Mouse (Mus musculus) heart, postnatal 36 days (tissue): ENCODE results near the gene Papln. TPM values are rescaled to one million over a fixed set of nuclear protein-coding genes. Genes with fewer than 3 reads are reported as not detected.

ENCODE experiments used
- DNase-seq, 2 experiments: peaks; one replicate each; pipeline ENCODE4 v3.0.0; 2021 to 2022
- intact Hi-C: fragments of 180-260 bp; cut with DNase I; formaldehyde crosslinking; loops from one replicate; pipeline ENCODE4 v1.15.1; 2025
- total RNA-seq, 2 experiments: library from RNA; stranded (reverse); gene quantifications; 2 replicates each; pipeline ENCODE4 v1.2.3; 2021

Gene Papln
- total RNA-seq, 2 experiments from 2014 or later = 10.2 to 11.4 TPM

DNA sequence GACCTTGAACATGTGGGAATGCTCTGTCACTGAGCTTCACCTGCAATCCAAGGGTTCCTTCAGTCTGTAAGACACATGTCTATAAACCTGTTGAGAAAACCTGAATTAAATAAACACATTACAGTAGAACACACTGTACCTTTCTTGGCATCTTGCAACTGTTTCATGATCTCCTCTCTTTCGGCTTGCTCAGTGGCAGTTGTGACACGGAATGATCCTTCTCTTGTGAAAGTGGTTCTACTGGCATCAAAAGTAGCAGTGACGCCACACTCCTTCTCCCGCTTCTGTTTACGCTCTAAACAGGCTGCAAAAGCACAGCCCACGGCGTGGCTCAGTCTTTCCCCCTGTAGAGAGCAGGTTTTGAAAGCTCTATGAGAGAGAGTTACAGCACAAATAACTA lies 40.2 kb downstream of the Papln start:
- intact Hi-C loops = loop anchor here (10.0 kb wide), 1 partner anchor 231 kb away; the partner anchor contains the start of genes Acot4 and Gm49366
- no peak for DNase-seq

DNA sequence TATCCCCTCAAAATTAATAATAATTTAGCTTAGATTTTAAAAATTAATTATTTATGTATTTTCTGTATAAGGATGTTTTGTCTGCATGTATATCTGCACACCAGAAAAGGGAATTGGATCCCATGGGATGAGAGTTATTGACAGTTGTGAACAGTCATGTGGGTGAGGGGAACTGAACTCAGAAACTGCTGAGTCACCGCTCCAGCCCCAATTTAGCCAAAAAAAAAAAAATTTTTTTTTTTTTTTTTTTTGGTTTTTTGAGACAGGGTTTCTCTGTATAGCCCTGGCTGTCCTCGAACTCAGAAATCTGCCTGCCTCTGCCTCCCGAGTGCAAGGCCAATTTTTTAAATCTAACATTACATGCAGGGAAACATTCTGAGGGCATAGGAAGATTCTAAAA lies 48.5 kb downstream of the Papln start:
- intact Hi-C loops = no loop called here
- DNase-seq = no peak

DNA sequence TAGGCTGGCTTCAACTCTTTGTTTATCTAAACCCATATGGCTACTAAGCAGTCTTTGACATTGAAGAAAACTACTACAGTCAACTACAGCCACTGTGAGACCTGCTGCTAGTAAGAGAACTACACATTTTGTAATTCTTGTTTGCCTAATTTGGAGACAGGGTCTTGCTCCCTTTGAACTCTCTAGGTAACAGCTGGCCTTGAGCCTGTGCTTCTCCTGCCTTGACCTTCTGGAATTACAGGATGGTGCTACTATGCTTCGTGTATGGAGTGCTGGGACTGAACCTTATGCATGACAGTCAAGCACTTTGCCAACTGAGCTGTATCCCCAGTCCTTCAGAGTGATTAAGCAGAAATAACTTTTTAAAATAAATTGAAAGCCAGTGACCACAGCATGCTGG lies 53.2 kb downstream of the Papln start:
- DNase-seq = no peak
- intact Hi-C loops = no loop called here

DNA sequence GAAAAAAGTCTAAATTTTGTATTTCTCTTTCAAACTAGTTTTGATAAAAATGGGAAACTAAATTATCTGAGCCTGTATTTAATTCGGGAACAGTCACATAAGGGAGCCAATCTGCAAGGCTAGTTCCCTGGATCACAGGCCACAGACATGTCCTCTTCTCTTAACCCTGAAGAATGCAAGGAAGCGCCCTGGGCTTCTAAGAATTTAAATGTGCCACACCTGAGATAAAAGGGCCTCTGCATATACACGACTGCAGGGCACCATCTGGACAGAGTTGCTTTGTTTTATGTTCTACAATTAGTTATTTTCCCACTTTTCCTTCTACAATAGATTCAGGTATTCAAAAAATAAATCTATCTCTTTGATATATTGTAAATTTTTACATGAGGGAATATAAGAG lies 67.0 kb downstream of the Papln start:
- intact Hi-C loops = no loop called here
- DNase-seq = no peak

DNA sequence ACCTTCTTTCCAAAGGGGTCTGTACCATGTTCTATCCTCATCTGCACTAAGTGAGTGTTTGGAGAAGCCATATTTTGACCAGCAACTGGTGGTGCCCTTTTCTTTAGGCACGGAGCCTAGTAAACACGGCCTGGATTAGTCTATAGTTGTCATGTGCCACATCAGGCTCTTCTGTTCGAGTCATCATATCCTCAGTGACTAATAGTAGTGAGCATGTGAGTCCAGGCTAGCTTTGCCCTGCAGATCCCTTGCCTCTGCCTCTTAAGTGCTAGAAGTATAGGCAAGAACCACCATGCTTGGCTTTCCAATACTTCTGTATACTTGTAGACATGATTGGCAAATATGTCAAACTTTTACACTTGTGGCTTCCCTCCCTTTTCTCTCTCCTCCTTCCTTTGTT lies 70.5 kb downstream of the Papln start:
- no peak for DNase-seq
- intact Hi-C loops = no loop called here

DNA sequence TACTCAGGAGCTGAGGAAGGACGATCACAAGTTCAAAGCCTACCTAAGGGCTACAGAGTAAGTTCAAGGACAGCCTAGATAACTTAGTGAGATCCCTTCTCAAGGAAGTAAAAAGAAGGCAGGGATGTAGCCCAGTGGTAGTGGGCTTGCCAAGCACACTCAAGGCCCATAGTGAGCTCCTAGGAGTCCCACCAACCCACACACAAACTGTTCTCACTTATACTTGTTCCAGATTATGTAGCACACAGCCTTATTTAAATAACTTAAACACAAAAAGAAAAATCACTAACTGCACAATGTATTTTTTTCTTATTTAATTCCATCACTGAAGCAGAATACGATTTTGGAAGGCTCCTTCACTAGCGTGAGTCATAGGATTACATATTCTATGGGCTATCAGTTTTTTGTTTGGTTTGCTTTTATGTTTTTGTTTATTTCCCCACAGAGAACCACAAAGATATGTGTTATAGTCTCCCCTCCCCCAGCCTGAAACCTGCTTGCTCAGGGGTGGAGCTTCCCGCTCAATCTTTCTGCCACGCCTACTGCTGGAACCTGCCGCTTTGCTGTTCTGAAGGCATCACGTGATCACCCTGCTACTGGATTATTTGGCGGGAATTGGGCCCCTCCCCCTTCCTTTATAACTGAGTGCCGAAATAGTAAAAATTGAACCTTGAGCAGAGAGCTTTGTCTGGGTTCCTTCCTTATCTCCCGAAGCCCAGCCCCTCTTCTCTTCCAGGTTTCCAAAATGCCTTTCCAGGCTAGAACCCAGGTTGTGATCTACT lies 78.2 kb downstream of the Papln start:
- intact Hi-C loops = no loop called here
- no peak for DNase-seq

Other genes with a start within 250 kb of the Papln start
- 10 to 100 TPM; 14.8 to 17.7 TPM for gene Dcaf4, start 243.2 kb upstream of the Papln start, total RNA-seq
- 10 to 100 TPM; 14.2 to 18.7 TPM for gene Zfyve1, start 166.4 kb upstream of the Papln start, total RNA-seq
- 10 to 100 TPM; 54.5 to 54.7 TPM for gene Rbm25, start 132.4 kb upstream of the Papln start, total RNA-seq
- 10 to 100 TPM; 33.3 to 35.6 TPM for gene Psen1, start 75.5 kb upstream of the Papln start, total RNA-seq
- 10 to 100 TPM; 31.4 to 36.3 TPM for gene Numb, start 158.3 kb downstream of the Papln start, total RNA-seq
- 1 to 10 TPM; 5.0 to 5.3 TPM for gene Riox1, start 187.0 kb downstream of the Papln start, total RNA-seq
- gene Heatr4, start 221.2 kb downstream of the Papln start, total RNA-seq = not detected
- 100 to 1,000 TPM; 139 to 166 TPM for gene Acot2, start 224.2 kb downstream of the Papln start, total RNA-seq
- gene Acot1, start 245.9 kb downstream of the Papln start, total RNA-seq = 10 to 100 TPM; 75.0 to 91.8 TPM